Mouse (Mus musculus) cerebellum, postnatal 36 days (tissue): ENCODE data around the gene Prss35.

ENCODE experiments used
- DNase-seq, 2 experiments: peaks; one replicate each; pipeline ENCODE4 v3.0.0; 2021 to 2022; ENCODE audit warnings: mixed read lengths in 2 of 2

The Prss35 gene

GRCm38 (mm10) chr9:86742959-86743911 is at the start of gene Prss35:
Gene Prss35, plus strand, starts transcription at chr9:86743649.
- DNase-seq, result no peak

- no peak for DNase-seq
Observed at GRCm38 (mm10) chr9:86693935-86694334, 49.5 kb upstream of the Prss35 start.

- no peak for DNase-seq
Observed at GRCm38 (mm10) chr9:86694644-86695043, 48.8 kb upstream of the Prss35 start.

GRCm38 (mm10) chr9:86695199-86695817 is 48.1 kb upstream of the Prss35 start:
- DNase-seq, result peak; percentile 22 to 24

- peak in 1 of 2 experiments; percentile 16 for DNase-seq
Observed at GRCm38 (mm10) chr9:86695818-86696261, 47.6 kb upstream of the Prss35 start, which contains the start of gene Me1. Gene Me1, minus strand, starts transcription at chr9:86695953.

GRCm38 (mm10) chr9:86701264-86701663 is 42.2 kb upstream of the Prss35 start:
- no peak for DNase-seq

- DNase-seq, result no peak
Observed at GRCm38 (mm10) chr9:86701844-86702243, 41.6 kb upstream of the Prss35 start.

- no peak for DNase-seq
Observed at GRCm38 (mm10) chr9:86707431-86707830, 36.0 kb upstream of the Prss35 start.

- DNase-seq, result no peak
Observed at GRCm38 (mm10) chr9:86708921-86709320, 34.5 kb upstream of the Prss35 start.

GRCm38 (mm10) chr9:86710091-86710634 is 33.3 kb upstream of the Prss35 start:
- DNase-seq, result no peak

GRCm38 (mm10) chr9:86712648-86713047 is 30.8 kb upstream of the Prss35 start:
- no peak for DNase-seq

- DNase-seq, result no peak
Observed at GRCm38 (mm10) chr9:86714089-86714488, 29.4 kb upstream of the Prss35 start.

- no peak for DNase-seq
Observed at GRCm38 (mm10) chr9:86716540-86716939, 26.9 kb upstream of the Prss35 start.

- DNase-seq, result no peak
Observed at GRCm38 (mm10) chr9:86717119-86717518, 26.3 kb upstream of the Prss35 start.

- DNase-seq, result no peak
Observed at GRCm38 (mm10) chr9:86720227-86720626, 23.2 kb upstream of the Prss35 start.

- no peak for DNase-seq
Observed at GRCm38 (mm10) chr9:86720794-86721193, 22.7 kb upstream of the Prss35 start.

- DNase-seq, result no peak
Observed at GRCm38 (mm10) chr9:86725066-86725465, 18.4 kb upstream of the Prss35 start.

- no peak for DNase-seq
Observed at GRCm38 (mm10) chr9:86725604-86726380, 17.7 kb upstream of the Prss35 start.

- DNase-seq, result no peak
Observed at GRCm38 (mm10) chr9:86726381-86726720, 17.1 kb upstream of the Prss35 start.

- DNase-seq, result no peak
Observed at GRCm38 (mm10) chr9:86728214-86728814, 15.1 kb upstream of the Prss35 start.

- no peak for DNase-seq
Observed at GRCm38 (mm10) chr9:86729084-86729483, 14.4 kb upstream of the Prss35 start.

- no peak for DNase-seq
Observed at GRCm38 (mm10) chr9:86729811-86730210, 13.6 kb upstream of the Prss35 start.
